Mouse (Mus musculus) kidney, embryonic 15.5 days (tissue): ENCODE results near the gene Atp13a5. TPM values are rescaled to one million over a fixed set of nuclear protein-coding genes. Genes with fewer than 3 reads are reported as not detected.

Source experiments
- ATAC-seq: fragments of 200-750 bp; cut with Nextera tagmentation; replicated peaks from 2 replicates; pipeline ENCODE4 v1.8.0; 2017; ENCODE audit warnings: moderate TSS enrichment; ENCODE audit not compliant: low FRiP score
- H3K27ac ChIP-seq: fragments of 300-500 bp; sonication (generic); 2 replicates; pipeline ENCODE4 v1.5.1; 2015; ENCODE audit warnings: mild to moderate bottlenecking, inconsistent platforms
- H3K27me3 ChIP-seq: fragments of 300-500 bp; sonication (generic); 2 replicates; pipeline ENCODE4 v1.6.1; 2015; ENCODE audit warnings: inconsistent platforms
- H3K36me3 ChIP-seq: fragments of 300-500 bp; sonication (generic); 2 replicates; pipeline ENCODE4 v1.6.1; 2015; ENCODE audit warnings: inconsistent platforms
- H3K4me1 ChIP-seq: fragments of 300-500 bp; sonication (generic); 2 replicates; pipeline ENCODE4 v1.6.1; 2015; ENCODE audit warnings: inconsistent platforms
- H3K4me2 ChIP-seq: fragments of 300-500 bp; sonication (generic); 2 replicates; pipeline ENCODE4 v1.6.1; 2015; ENCODE audit warnings: moderate library complexity, mild to moderate bottlenecking, inconsistent platforms
- H3K4me3 ChIP-seq: fragments of 300-500 bp; sonication (generic); replicated peaks from 2 replicates; pipeline ENCODE4 v1.5.1; 2015; ENCODE audit warnings: mild to moderate bottlenecking, inconsistent platforms
- H3K9ac ChIP-seq: fragments of 300-500 bp; sonication (generic); 2 replicates; pipeline ENCODE4 v1.6.1; 2015; ENCODE audit warnings: mild to moderate bottlenecking, inconsistent platforms
- H3K9me3 ChIP-seq: fragments of 300-500 bp; sonication (generic); replicated peaks from 2 replicates; pipeline ENCODE4 v1.6.1; 2016; ENCODE audit warnings: inconsistent platforms
- WGBS: fragments of 180-500 bp; shearing (Covaris S2); methylation state at CpG from one replicate; pipeline ENCODE4 v1.1.7; 2015; ENCODE audit warnings: mixed read lengths; 5-methylcytosine and 5-hydroxymethylcytosine counted together
- polyA plus RNA-seq: library from polyadenylated mRNA; unstranded; fragments of >200 nt; fragmentation: Nextera tagmentation; extraction: Ambion mirVana; gene quantifications from 2 replicates; pipeline ENCODE4 v1.2.1, GENCODE M21; 2015

The Atp13a5 gene
- polyA plus RNA-seq, 1 experiment from 2014 or later, result not detected

DNA sequence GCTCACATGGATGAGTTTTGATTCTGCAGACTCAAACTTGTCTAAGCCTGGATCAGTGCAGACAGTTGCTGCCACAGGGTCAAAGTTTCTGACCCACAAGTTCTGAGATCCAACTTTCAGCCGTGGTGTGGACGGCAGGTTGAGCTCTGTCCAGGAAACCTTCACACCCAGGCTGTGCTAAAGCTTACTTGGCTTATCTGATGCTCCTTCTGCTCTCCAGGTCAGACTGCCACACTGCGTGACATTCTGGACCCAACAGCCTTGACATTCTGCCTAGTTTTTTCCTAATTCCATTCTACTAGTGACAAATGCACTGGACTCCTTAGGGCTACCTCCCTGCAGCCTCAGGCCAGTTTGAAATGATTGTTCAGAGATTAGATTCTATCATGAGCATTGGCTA, 63.1 kb downstream of the Atp13a5 start:
- no peaks in the 10 kb centered on the region for H3K4me1 ChIP-seq
- H3K9me3 ChIP-seq, result no peaks in the 10 kb centered on the region
- no peak for ATAC-seq
- no peak overlapping the region for H3K27ac ChIP-seq
- WGBS, result 68% methylated on average over 3 of the region's 3 CpGs
- no peak overlapping the region for H3K9ac ChIP-seq
- H3K27me3 ChIP-seq, result no peaks in the 10 kb centered on the region
- H3K36me3 ChIP-seq, result no peaks in the 10 kb centered on the region
- no peak overlapping the region for H3K4me2 ChIP-seq
- no peak overlapping the region for H3K4me3 ChIP-seq

- no peaks in the 10 kb centered on the region for H3K4me1 ChIP-seq
- H3K4me3 ChIP-seq, result no peak overlapping the region
- H3K36me3 ChIP-seq, result no peaks in the 10 kb centered on the region
- ATAC-seq, result no peak
- H3K27ac ChIP-seq, result no peak overlapping the region
- WGBS, result 84% methylated on average over 3 of the region's 3 CpGs
- no peaks in the 10 kb centered on the region for H3K27me3 ChIP-seq
- H3K9me3 ChIP-seq, result no peaks in the 10 kb centered on the region
- H3K4me2 ChIP-seq, result no peak overlapping the region
- H3K9ac ChIP-seq, result no peak overlapping the region
Measured at GRCm38 (mm10) chr16:29314991-29315390, 63.5 kb downstream of the Atp13a5 start.

DNA sequence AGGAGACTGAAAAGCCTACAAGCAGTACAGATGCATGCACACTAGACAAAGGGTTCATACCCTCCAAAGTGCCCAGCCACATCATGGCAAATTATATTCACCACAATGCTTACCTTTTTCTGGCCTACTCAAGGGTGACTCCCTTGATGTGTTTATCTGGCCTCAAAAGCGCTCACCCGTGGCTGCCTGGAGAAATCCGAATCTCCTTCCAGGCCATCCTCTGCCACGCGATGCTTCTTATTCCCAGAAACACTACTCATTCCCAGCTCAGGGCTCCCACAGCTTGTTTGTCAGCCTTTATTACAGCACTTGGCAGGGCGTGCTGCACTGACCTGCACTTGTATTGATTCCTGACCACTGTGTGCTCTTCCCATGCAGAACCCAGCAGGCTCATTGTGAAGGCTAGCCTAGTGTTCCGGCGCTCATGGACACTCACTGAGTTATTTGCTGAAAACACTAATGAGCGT, 80.9 kb downstream of the Atp13a5 start:
- no peaks in the 10 kb centered on the region for H3K9me3 ChIP-seq
- 46% methylated on average over 9 of the region's 9 CpGs for WGBS
- no peaks in the 10 kb centered on the region for H3K36me3 ChIP-seq
- no peak overlapping the region for H3K4me2 ChIP-seq
- no peaks in the 10 kb centered on the region for H3K27me3 ChIP-seq
- H3K4me1 ChIP-seq, result peaks cover 8% of the 10 kb centered on the region; the same call in 1 of the 2 replicates
- H3K4me3 ChIP-seq, result no peak overlapping the region
- H3K9ac ChIP-seq, result no peak overlapping the region
- peak; percentile 88 for ATAC-seq
- H3K27ac ChIP-seq, result no peak overlapping the region

DNA sequence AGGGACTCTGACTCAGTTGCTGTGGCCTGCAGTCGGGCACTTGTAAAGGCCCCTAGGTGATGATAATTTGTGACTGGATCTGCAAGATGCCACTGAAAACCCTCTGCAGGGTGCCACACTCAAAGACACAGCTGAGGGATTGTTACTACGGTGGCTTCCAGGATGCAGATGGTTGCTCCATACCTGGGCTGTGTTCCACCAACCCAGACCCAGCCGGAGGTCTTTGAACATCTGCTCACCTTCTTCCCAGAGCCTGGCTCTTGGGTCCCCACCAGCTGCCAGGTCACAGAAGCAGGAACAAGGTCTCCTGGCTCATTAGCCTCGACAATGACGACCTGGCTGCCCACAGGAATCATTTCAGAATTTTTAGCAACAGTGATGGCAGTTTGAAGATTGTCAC, 97.8 kb downstream of the Atp13a5 start:
- Histone ChIP-seq H3K4me3 (no peak overlapping the region), H3K4me2 (no peak overlapping the region), H3K27me3 (no peaks in the 10 kb centered on the region), H3K27ac (no peak overlapping the region), H3K4me1 (no peaks in the 10 kb centered on the region), H3K9ac (no peak overlapping the region), H3K36me3 (no peaks in the 10 kb centered on the region), H3K9me3 (no peaks in the 10 kb centered on the region)
- no peak for ATAC-seq
- 75% methylated on average over 5 of the region's 5 CpGs for WGBS

- no peaks in the 10 kb centered on the region for H3K27me3 ChIP-seq
- no peaks in the 10 kb centered on the region for H3K36me3 ChIP-seq
- ATAC-seq, result no peak
- H3K4me1 ChIP-seq, result no peaks in the 10 kb centered on the region
- no peak overlapping the region for H3K4me2 ChIP-seq
- no peak overlapping the region for H3K9ac ChIP-seq
- H3K4me3 ChIP-seq, result no peak overlapping the region
- 56% methylated on average over 4 of the region's 4 CpGs for WGBS
- H3K9me3 ChIP-seq, result no peaks in the 10 kb centered on the region
- no peak overlapping the region for H3K27ac ChIP-seq
Measured at GRCm38 (mm10) chr16:29254325-29254724, 124.2 kb downstream of the Atp13a5 start.

DNA sequence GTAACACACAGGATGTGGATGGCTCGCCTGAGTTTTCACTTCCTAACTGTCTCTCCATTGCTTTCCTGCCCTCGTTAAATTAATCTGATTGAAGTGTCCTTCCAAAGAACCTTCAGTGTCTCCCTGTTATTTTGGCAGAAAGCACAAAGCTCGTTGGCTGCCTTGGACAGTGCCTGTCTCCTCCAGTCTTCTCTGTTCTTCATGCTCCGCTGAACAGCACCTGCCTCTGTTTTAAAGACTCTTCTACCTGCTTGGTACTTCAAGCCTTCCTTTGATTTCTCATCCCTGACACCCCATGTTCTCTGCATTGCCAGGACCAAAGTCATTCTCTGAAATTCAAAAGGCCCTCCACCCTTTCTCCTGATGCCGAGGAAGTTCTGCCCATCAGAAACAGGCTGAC, 142.6 kb downstream of the Atp13a5 start:
- H3K27me3 ChIP-seq, result no peaks in the 10 kb centered on the region
- H3K4me3 ChIP-seq, result no peak overlapping the region
- H3K9me3 ChIP-seq, result no peaks in the 10 kb centered on the region
- H3K27ac ChIP-seq, result no peak overlapping the region
- no peak overlapping the region for H3K9ac ChIP-seq
- WGBS, result 67% methylated on average over 5 of the region's 5 CpGs
- no peaks in the 10 kb centered on the region for H3K4me1 ChIP-seq
- ATAC-seq, result no peak
- H3K36me3 ChIP-seq, result no peaks in the 10 kb centered on the region
- H3K4me2 ChIP-seq, result no peak overlapping the region

- Histone ChIP-seq H3K9ac (no peak overlapping the region), H3K36me3 (no peaks in the 10 kb centered on the region), H3K4me3 (no peak overlapping the region), H3K4me1 (no peaks in the 10 kb centered on the region), H3K9me3 (no peaks in the 10 kb centered on the region), H3K27me3 (peaks cover 4% of the 10 kb centered on the region), H3K4me2 (no peak overlapping the region), H3K27ac (no peak overlapping the region)
- WGBS, result 84% methylated on average over 5 of the region's 5 CpGs
- no peak for ATAC-seq
Measured at GRCm38 (mm10) chr16:29216395-29217295, 161.9 kb downstream of the Atp13a5 start.

GRCm38 (mm10) chr16:29209605-29210411, 168.7 kb downstream of the Atp13a5 start, which contains the start of gene Hrasls:
TSS of gene Hrasls (plus strand) at chr16:29209695.
- H3K36me3 ChIP-seq, result no peaks in the 10 kb centered on the region
- H3K4me2 ChIP-seq, result peak within 1 kb of the TSS; percentile 90
- peak within 1 kb of the TSS; percentile 44 for H3K4me3 ChIP-seq
- peaks cover 11% of the 10 kb centered on the region for H3K4me1 ChIP-seq
- H3K9ac ChIP-seq, result peak within 1 kb of the TSS; percentile 6
- 1% methylated on average over 39 of the region's 39 CpGs for WGBS
- peak; percentile 84 for ATAC-seq
- H3K27me3 ChIP-seq, result peaks cover 42% of the 10 kb centered on the region
- H3K9me3 ChIP-seq, result no peaks in the 10 kb centered on the region
- no peak within 1 kb of the TSS for H3K27ac ChIP-seq

DNA sequence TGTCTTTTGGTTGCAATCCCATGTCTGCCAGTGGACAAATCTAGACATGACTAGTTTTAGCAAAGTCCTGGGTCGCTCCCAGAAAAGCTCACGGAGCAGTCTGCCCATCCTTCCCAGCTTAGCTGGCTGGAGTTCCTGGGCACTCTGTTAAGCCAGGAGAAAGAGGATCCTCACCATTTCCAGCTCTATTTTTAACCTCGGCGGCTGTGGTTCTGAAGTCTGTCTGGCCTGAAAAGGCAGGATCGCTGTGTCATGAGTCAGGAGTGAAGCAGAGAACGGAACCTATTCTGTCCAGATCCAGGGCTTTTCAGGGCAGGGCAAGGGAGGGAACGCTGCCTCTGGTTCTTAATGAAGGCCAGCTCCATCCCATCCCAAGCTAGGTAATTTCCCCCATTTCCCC, 169.7 kb downstream of the Atp13a5 start:
- Histone ChIP-seq H3K27me3 (peaks cover 42% of the 10 kb centered on the region), H3K36me3 (no peaks in the 10 kb centered on the region), H3K4me2 (no peak overlapping the region), H3K27ac (no peak overlapping the region), H3K4me3 (no peak overlapping the region), H3K9me3 (no peaks in the 10 kb centered on the region), H3K9ac (no peak overlapping the region), H3K4me1 (peaks cover 11% of the 10 kb centered on the region)
- ATAC-seq, result no peak
- WGBS, result 79% methylated on average over 7 of the region's 7 CpGs

DNA sequence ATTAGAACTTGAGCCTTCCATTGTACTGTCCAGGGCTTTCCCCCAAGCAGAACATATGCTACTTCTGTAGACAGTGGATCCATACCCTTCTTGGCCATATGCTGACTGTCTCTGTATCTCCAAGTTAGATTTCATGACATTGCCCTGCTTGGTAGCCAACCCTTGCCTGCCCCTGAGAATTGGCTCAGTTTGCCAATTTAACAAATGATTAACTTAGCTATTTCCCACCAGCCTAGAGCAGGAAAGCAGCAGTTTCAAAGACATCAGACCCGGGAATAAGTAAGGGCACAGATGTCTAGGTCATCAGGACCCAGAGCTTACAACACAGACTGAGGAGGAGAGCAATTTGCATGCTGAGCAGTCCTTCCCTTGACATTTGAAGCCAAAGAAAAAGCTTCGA, 173.0 kb downstream of the Atp13a5 start:
- no peaks in the 10 kb centered on the region for H3K36me3 ChIP-seq
- 23% methylated on average over 2 of the region's 2 CpGs for WGBS
- peaks cover 28% of the 10 kb centered on the region for H3K27me3 ChIP-seq
- H3K9ac ChIP-seq, result no peak overlapping the region
- ATAC-seq, result no peak
- H3K4me3 ChIP-seq, result no peak overlapping the region
- H3K4me2 ChIP-seq, result no peak overlapping the region
- H3K9me3 ChIP-seq, result no peaks in the 10 kb centered on the region
- H3K4me1 ChIP-seq, result peaks cover 11% of the 10 kb centered on the region
- H3K27ac ChIP-seq, result no peak overlapping the region

DNA sequence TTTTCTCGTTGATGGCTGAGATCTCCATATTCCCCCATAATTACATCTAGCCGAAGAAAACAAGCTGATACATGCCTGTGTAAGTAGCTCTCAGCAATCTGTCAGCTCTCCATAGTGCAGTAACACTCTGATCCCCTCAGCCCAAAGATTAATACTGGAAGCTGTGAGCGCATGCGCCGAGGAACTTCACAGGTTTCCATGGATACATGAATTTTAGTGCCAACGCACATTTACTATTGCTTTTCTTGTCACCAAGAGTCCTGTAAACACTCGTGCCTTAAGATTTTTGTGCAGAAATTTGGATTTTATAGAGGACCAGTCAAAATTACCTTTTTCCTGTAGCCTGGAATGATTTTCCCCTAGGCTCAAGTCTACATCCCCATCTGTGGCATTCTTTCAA, 173.7 kb downstream of the Atp13a5 start:
- no peak overlapping the region for H3K4me2 ChIP-seq
- H3K27me3 ChIP-seq, result peaks cover 21% of the 10 kb centered on the region
- H3K4me3 ChIP-seq, result no peak overlapping the region
- peaks cover 5% of the 10 kb centered on the region for H3K4me1 ChIP-seq
- ATAC-seq, result no peak
- H3K9ac ChIP-seq, result no peak overlapping the region
- no peaks in the 10 kb centered on the region for H3K36me3 ChIP-seq
- 80% methylated on average over 7 of the region's 7 CpGs for WGBS
- H3K27ac ChIP-seq, result no peak overlapping the region
- no peaks in the 10 kb centered on the region for H3K9me3 ChIP-seq

DNA sequence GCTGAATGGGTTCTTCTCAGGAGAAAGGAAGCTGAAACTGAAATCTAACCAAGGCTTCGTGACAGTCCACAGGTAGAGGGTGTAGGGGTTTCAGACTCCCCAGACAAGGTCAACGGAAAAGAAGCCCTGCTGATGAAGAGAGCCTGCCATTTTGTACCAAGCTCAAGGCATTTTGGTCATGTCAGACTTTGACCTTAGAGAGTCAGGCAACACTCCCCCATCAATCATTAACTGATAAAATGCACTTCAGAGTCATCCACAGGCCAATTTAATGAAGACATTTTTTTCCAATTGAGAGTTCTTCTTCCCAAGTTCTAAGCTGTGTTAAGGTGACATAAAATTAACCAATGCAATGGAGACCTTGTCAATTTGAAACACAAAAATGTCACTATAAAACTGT, 177.4 kb downstream of the Atp13a5 start:
- no peak overlapping the region for H3K4me2 ChIP-seq
- no peak overlapping the region for H3K4me3 ChIP-seq
- H3K4me1 ChIP-seq, result no peaks in the 10 kb centered on the region
- no peak overlapping the region for H3K27ac ChIP-seq
- no peak for ATAC-seq
- no peak overlapping the region for H3K9ac ChIP-seq
- no peaks in the 10 kb centered on the region for H3K27me3 ChIP-seq
- 68% methylated on average over 2 of the region's 2 CpGs for WGBS
- no peaks in the 10 kb centered on the region for H3K9me3 ChIP-seq
- H3K36me3 ChIP-seq, result no peaks in the 10 kb centered on the region
